ENCODE assay signal across 8 mouse cellular contexts in genomic region chr7:78846737-78847434, GRCm38 (mm10). TPM values are rescaled to one million over a fixed set of nuclear protein-coding genes. Genes with fewer than 3 reads are reported as not detected.
DNase-seq lines count a peak whose midpoint lies in the region; ATAC-seq lines count a peak whose summit lies in the region.

Gene Det1, minus strand, starts transcription at chr7:78847263.

- peak; percentile 95 for ATAC-seq in hindbrain, embryonic 11.5 days (ENCODE audit: low FRiP score)

- WGBS in hindbrain, embryonic 11.5 days: under 1% methylated on average over 46 of the region's 54 CpGs

- peaks cover 5% of the 10 kb centered on the region for H3K4me1 ChIP-seq in hindbrain, embryonic 11.5 days (replicated peaks; ENCODE audit: control insufficient read depth, insufficient read depth, low read length)

- peak within 1 kb of the TSS; percentile 10; the same call in 1 of the 2 replicates for H3K27ac ChIP-seq in hindbrain, embryonic 11.5 days (ENCODE audit: low read depth, low read length)

- H3K27me3 ChIP-seq in hindbrain, embryonic 11.5 days (ENCODE audit: control insufficient read depth, insufficient read depth, low read length): no peaks in the 10 kb centered on the region

- H3K9me3 ChIP-seq in hindbrain, embryonic 11.5 days (ENCODE audit: control insufficient read depth, low read length): no peaks in the 10 kb centered on the region

- H3K4me2 ChIP-seq in hindbrain, embryonic 11.5 days (replicated peaks; ENCODE audit: low read depth, low read length): peak within 1 kb of the TSS; percentile 54

- peaks cover 7% of the 10 kb centered on the region; the same call in 1 of the 2 replicates for H3K36me3 ChIP-seq in hindbrain, embryonic 11.5 days (ENCODE audit: control insufficient read depth, insufficient read depth, low read length)

- DNase-seq in Muller cell, postnatal 12 days (ENCODE audit: inconsistent ontology term): peak; percentile 91
- peak; percentile 87 for DNase-seq in cerebellum, adult 9-11 months
- DNase-seq in frontal cortex, adult 2 months (ENCODE audit: extremely low spot score in 1 of 2, low spot score in 1 of 2): peak; percentile 74 to 95
- DNase-seq in hindbrain, embryonic 11.5 days (ENCODE audit: low spot score): peak; percentile 95
- DNase-seq in layer of hippocampus, postnatal 10 days (ENCODE audit: low spot score in 2 of 2): peak; percentile 87 to 93
- peak; percentile 93 for DNase-seq in lung, postnatal 10 days
- peak; percentile 91 for DNase-seq in ovary, postnatal 36 days (ENCODE audit: low spot score)
- peak; percentile 93 for DNase-seq in thymus, postnatal 25 days

- H3K9ac ChIP-seq in hindbrain, embryonic 11.5 days (ENCODE audit: low read depth, low read length): peak within 1 kb of the TSS; percentile 72

- peak within 1 kb of the TSS; percentile 70 for H3K4me3 ChIP-seq in hindbrain, embryonic 11.5 days (ENCODE audit: low read depth, low read length)

RNA-seq across cellular contexts. Expression of gene Det1, which starts in this region (rescaled TPM):
- 6.5 and 7.0 TPM in 2 replicates for polyA plus RNA-seq in frontal cortex, adult 2 months (2012; rRNA removed)
- 17.8 and 21.3 TPM in 2 replicates for polyA plus RNA-seq in hindbrain, embryonic 11.5 days (2014; fragmentation: Nextera tagmentation; extraction: Ambion mirVana)
- total RNA-seq in layer of hippocampus, postnatal 10 days (2021): 1 to 10 TPM; 6.4 to 6.9 TPM

Comparison
In these comparisons a context has a peak if more than half of its experiments do, and no peak if none do; other contexts are left out.
1. Peak in every context shown above with its lines: DNase-seq, ATAC-seq, H3K4me3 ChIP-seq and H3K27ac ChIP-seq.